Mouse (Mus musculus) embryonic facial prominence, embryonic 11.5 days (tissue): ENCODE data around the gene Cep41. TPM values are rescaled to one million over a fixed set of nuclear protein-coding genes. Genes with fewer than 3 reads are reported as not detected.
A peak's percentile ranks its signal among the peaks of the same experiment; 100 is the strongest.

Source experiments
- ATAC-seq: fragments of 200-750 bp; cut with Nextera tagmentation; replicated peaks from 2 replicates; pipeline ENCODE4 v1.8.0; 2017; ENCODE audit warnings: low read depth; ENCODE audit not compliant: insufficient number of reproducible peaks, low FRiP score, low TSS enrichment
- DNase-seq: peaks from one replicate; pipeline ENCODE4 v3.0.0-alpha.2; 2015; ENCODE audit warnings: low spot score
- H3K27ac ChIP-seq: fragments of 300-500 bp; sonication (generic); replicated peaks from 2 replicates; pipeline ENCODE4 v1.5.1; 2014; ENCODE audit warnings: mild to moderate bottlenecking, low read depth, low read length, control low read depth
- H3K27me3 ChIP-seq: fragments of 300-500 bp; sonication (generic); 2 replicates; pipeline ENCODE4 v1.6.1; 2014; ENCODE audit warnings: mild to moderate bottlenecking, low read length, moderate library complexity, mixed read lengths; ENCODE audit not compliant: control insufficient read depth, insufficient read depth
- H3K36me3 ChIP-seq: fragments of 300-500 bp; sonication (generic); replicated peaks from 2 replicates; pipeline ENCODE4 v1.6.1; 2014; ENCODE audit warnings: low read depth, mild to moderate bottlenecking, low read length, moderate library complexity, mixed read lengths; ENCODE audit not compliant: control insufficient read depth, insufficient read depth
- H3K4me1 ChIP-seq: fragments of 300-500 bp; sonication (generic); 2 replicates; pipeline ENCODE4 v1.6.1; 2014; ENCODE audit warnings: low read length, mixed read lengths; ENCODE audit not compliant: control insufficient read depth, insufficient read depth
- H3K4me2 ChIP-seq: fragments of 300-500 bp; sonication (generic); 2 replicates; pipeline ENCODE4 v1.6.1; 2014; ENCODE audit warnings: low read depth, mild to moderate bottlenecking, control low read depth, low read length, moderate library complexity
- H3K4me3 ChIP-seq: fragments of 300-500 bp; sonication (generic); 2 replicates; pipeline ENCODE4 v1.5.1; 2014; ENCODE audit warnings: low read depth, low read length, control low read depth
- H3K9ac ChIP-seq: fragments of 300-500 bp; sonication (generic); replicated peaks from 2 replicates; pipeline ENCODE4 v1.6.1; 2014; ENCODE audit warnings: mild to moderate bottlenecking, control low read depth, low read length
- H3K9me3 ChIP-seq: fragments of 300-500 bp; sonication (generic); replicated peaks from 2 replicates; pipeline ENCODE4 v1.6.1; 2016; ENCODE audit warnings: mild to moderate bottlenecking, low read length, inconsistent platforms, mixed read lengths; ENCODE audit not compliant: control insufficient read depth
- WGBS: fragments of 180-500 bp; shearing (Covaris S2); extraction: QIAGEN DNeasy Blood & Tissue Kit; methylation state at CpG from one replicate; pipeline ENCODE4 v1.1.7; 2014; 5-methylcytosine and 5-hydroxymethylcytosine counted together
- polyA plus RNA-seq: library from polyadenylated mRNA; unstranded; fragments of >200 nt; fragmentation: Nextera tagmentation; extraction: Ambion mirVana; gene quantifications from 2 replicates; pipeline ENCODE4 v1.2.1, GENCODE M21; 2014

The Cep41 gene
- polyA plus RNA-seq, 1 experiment from 2014 or later, result 28.1 TPM

DNA sequence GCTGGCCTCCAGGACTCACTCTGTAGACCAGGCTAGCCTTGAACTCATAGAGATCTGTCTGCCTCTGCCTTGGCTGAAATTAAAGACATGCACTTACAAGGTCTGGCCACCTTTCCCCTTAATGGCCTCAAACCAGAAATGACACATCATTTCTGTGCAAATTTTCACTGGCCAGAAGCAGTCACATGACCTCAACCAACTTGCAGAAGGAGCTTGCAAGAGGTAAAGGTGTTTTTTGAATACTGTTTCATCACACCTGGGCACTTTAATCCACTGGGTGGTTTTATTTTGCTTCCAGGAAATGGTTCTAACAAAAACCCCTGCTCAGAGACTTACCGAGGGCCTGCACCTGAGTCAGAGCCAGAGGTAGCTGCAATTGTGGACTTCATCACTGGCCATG lies 63.6 kb downstream of the Cep41 start:
- Histone ChIP-seq H3K27me3 (no peaks in the 10 kb centered on the region), H3K4me1 (no peaks in the 10 kb centered on the region), H3K9ac (no peak overlapping the region), H3K9me3 (no peaks in the 10 kb centered on the region), H3K36me3 (no peaks in the 10 kb centered on the region), H3K27ac (no peak overlapping the region), H3K4me2 (no peak overlapping the region), H3K4me3 (no peak overlapping the region)
- 100% methylated on average over 1 of the region's 1 CpGs for WGBS
- DNase-seq (no peak), ATAC-seq (no peak)

DNA sequence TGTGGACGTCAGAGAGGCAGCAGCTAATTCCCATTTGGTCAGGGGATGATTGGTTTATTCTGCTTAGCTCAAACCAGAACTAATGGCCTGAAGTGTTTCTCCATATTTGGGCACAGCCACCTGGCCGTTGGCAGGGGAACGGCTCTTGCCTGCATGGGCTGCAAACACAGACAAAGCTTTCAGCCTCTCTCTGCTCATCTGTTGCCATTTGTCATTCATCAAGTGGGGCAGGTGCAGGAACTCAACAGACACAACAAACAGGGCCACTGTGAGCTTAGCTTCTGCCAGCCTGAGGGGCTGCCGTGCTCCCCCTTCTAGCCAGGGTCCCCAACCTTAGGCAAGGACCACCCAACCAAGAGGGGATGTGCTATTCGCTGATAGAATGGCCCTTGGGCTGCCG lies 65.4 kb downstream of the Cep41 start:
- Histone ChIP-seq H3K9ac (no peak overlapping the region), H3K4me3 (no peak overlapping the region), H3K36me3 (no peaks in the 10 kb centered on the region), H3K27me3 (no peaks in the 10 kb centered on the region), H3K9me3 (no peaks in the 10 kb centered on the region), H3K4me1 (no peaks in the 10 kb centered on the region), H3K4me2 (no peak overlapping the region), H3K27ac (0 out of 2 replicates have a peak overlapping the region, but pooled peaks have one; percentile 35)
- ATAC-seq (peak; percentile 70; the same call in 1 of the 2 replicates), DNase-seq (peak; percentile 57)
- WGBS, result 58% methylated on average over 6 of the region's 6 CpGs

DNA sequence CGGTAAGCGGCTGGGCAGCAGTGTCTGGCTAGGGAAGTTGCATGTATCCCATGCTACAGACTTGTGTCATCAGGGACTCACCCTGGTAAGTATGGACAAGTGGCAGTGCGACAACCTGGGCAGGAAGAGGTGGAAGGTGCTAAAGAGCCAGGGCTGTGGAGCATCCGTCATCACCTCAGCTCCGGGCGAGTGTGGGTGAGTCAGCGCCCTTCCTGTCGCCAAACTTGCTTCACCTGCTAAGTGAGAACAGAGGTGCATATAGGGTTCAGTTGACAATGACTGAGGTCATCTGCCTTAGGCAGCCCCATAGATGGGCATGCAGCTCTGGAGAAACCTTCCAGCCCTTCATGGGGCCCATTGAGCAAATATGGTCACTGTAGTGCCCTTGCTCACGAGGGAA lies 68.8 kb downstream of the Cep41 start:
- Histone ChIP-seq H3K9ac (no peak overlapping the region), H3K4me1 (no peaks in the 10 kb centered on the region), H3K27me3 (no peaks in the 10 kb centered on the region), H3K36me3 (no peaks in the 10 kb centered on the region), H3K27ac (no peak overlapping the region), H3K9me3 (no peaks in the 10 kb centered on the region), H3K4me2 (no peak overlapping the region), H3K4me3 (no peak overlapping the region)
- DNase-seq (no peak), ATAC-seq (no peak)
- WGBS, result 86% methylated on average over 9 of the region's 9 CpGs

DNA sequence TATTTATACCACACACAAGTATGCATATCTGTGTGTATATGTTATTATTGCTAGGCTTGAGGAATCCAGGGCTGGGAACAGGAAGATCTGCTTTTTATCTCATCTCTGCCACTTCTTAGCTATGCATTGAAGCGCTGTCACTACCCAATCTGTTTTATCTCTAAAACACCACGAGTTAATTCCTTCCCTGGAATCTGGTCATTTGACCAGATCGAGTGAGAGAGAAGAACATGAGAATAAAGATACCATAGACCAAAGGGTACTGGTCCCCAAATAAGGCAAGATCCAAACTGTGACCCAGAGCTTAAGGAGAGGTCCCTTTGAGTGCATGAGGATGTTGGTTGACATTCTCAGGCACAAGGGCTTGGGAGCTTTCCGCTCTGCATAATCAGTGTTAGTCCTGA lies 71.6 kb downstream of the Cep41 start:
- no peak for ATAC-seq
- Histone ChIP-seq H3K4me3 (no peak overlapping the region), H3K9ac (no peak overlapping the region), H3K36me3 (no peaks in the 10 kb centered on the region), H3K27ac (no peak overlapping the region), H3K4me2 (no peak overlapping the region), H3K9me3 (no peaks in the 10 kb centered on the region), H3K27me3 (no peaks in the 10 kb centered on the region), H3K4me1 (peaks cover 13% of the 10 kb centered on the region)
- WGBS, result 82% methylated on average over 4 of the region's 4 CpGs
- no peak for DNase-seq

GRCm38 (mm10) chr6:30620994-30621393 lies 72.6 kb downstream of the Cep41 start:
- Histone ChIP-seq H3K27ac (no peak overlapping the region), H3K27me3 (no peaks in the 10 kb centered on the region), H3K4me1 (peaks cover 15% of the 10 kb centered on the region), H3K36me3 (no peaks in the 10 kb centered on the region), H3K9me3 (no peaks in the 10 kb centered on the region), H3K9ac (no peak overlapping the region), H3K4me2 (no peak overlapping the region), H3K4me3 (no peak overlapping the region)
- 88% methylated on average over 6 of the region's 6 CpGs for WGBS
- ATAC-seq, result no peak
- no peak for DNase-seq

- Histone ChIP-seq H3K4me3 (no peak overlapping the region), H3K36me3 (no peaks in the 10 kb centered on the region), H3K4me2 (no peak overlapping the region), H3K27ac (no peak overlapping the region), H3K9ac (no peak overlapping the region), H3K4me1 (peaks cover 19% of the 10 kb centered on the region), H3K27me3 (no peaks in the 10 kb centered on the region), H3K9me3 (no peaks in the 10 kb centered on the region)
- 75% methylated on average over 4 of the region's 4 CpGs for WGBS
- no peak for ATAC-seq
- DNase-seq, result no peak
Measured at GRCm38 (mm10) chr6:30620591-30620990, 73.0 kb downstream of the Cep41 start.

DNA sequence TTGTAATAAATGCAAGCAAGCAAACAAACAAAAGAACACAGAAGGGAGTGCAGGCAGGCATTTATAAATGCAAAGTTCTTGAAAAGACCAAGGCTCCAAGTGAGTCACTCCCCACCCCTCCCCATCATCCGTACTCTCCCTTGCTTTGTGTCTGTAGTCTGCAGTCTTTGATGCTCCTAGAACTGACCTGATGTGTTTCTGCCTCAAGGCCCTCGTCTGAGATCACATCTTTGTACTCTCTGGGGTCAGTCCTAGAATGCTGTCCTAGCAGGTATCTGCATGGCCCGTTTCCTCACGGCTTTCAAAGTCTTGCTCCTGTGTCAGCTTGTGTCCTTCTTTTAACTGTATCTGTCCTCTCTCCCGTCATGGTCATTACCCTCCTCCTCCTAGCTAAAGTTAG lies 73.9 kb downstream of the Cep41 start:
- Histone ChIP-seq H3K27ac (no peak overlapping the region), H3K9me3 (no peaks in the 10 kb centered on the region), H3K4me2 (no peak overlapping the region), H3K36me3 (no peaks in the 10 kb centered on the region), H3K27me3 (no peaks in the 10 kb centered on the region), H3K4me1 (peaks cover 20% of the 10 kb centered on the region), H3K4me3 (no peak overlapping the region), H3K9ac (no peak overlapping the region)
- 77% methylated on average over 5 of the region's 5 CpGs for WGBS
- no peak for ATAC-seq
- DNase-seq, result no peak

DNA sequence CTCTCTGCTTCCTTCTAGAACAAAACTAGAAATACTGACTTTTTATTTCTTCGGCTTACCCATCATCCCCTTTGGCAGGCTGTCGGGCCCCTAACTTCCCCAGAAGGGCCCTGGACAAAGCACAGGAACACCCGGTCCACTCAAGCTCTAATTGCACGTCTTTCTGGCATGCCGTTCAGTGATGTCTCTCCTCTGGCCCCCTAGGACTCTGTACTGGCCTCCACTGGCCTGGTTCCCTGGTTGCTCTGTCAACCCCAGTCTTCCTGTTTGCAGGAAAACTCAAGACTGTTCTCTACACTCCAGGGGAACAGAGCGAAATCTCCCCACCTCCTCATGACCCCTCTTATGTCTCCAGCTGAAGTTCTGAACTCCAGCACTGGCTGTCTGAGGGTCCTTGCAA lies 74.8 kb downstream of the Cep41 start:
- Histone ChIP-seq H3K4me3 (no peak overlapping the region), H3K4me2 (no peak overlapping the region), H3K27ac (peak overlapping the region; percentile 85), H3K36me3 (no peaks in the 10 kb centered on the region), H3K4me1 (peaks cover 20% of the 10 kb centered on the region), H3K9me3 (no peaks in the 10 kb centered on the region), H3K27me3 (no peaks in the 10 kb centered on the region), H3K9ac (peak overlapping the region; percentile 32; the same call in 1 of the 2 replicates)
- WGBS, result 36% methylated on average over 6 of the region's 6 CpGs
- no peak for ATAC-seq
- no peak for DNase-seq
